Mouse (Mus musculus) lung, postnatal 4 days (tissue): ENCODE results near the gene Twsg1.

ENCODE experiments used
- DNase-seq, 2 experiments: peaks; one replicate each; pipeline ENCODE4 v3.0.0; 2021

Gene Twsg1

DNA sequence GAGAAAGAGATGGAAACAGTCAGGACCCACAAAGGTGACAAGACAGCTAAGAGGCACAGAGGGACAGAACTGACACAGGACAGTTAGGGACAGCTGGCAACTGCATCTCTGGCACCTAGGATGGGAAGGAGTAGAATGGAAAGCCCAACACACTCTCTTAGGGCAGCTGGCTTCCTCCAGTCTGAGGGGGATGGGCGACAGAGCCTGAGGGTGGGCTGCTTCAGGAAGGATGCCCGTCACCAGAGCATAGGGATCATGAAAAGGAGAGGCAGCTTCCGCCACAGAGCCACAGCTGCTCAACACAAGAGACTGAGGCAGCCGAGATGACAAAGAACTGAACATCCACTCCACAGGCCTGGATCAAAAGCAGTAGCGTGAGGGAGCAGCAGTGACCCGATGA is 19.5 kb downstream of the Twsg1 start:
- peak; percentile 23 to 40 for DNase-seq

DNA sequence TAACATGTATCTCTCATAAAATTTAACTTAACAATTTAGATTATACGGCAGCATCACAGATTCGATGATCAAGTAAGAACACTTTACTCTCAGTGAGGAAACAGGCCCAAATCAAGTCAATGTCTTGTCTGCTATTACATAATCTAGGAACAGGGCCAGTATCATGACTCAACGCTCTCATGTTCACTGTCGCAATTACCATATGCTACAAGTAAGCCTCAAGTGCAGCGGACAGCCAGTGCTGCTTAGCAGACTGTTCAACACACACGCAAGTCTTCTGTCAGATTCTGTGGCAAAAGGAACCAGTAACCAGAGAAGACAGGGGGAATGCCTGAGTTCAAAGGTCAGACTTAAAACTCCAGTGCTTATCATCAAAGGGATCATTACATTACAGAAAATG is 20.1 kb downstream of the Twsg1 start:
- DNase-seq, result peak; percentile 50 to 64

DNA sequence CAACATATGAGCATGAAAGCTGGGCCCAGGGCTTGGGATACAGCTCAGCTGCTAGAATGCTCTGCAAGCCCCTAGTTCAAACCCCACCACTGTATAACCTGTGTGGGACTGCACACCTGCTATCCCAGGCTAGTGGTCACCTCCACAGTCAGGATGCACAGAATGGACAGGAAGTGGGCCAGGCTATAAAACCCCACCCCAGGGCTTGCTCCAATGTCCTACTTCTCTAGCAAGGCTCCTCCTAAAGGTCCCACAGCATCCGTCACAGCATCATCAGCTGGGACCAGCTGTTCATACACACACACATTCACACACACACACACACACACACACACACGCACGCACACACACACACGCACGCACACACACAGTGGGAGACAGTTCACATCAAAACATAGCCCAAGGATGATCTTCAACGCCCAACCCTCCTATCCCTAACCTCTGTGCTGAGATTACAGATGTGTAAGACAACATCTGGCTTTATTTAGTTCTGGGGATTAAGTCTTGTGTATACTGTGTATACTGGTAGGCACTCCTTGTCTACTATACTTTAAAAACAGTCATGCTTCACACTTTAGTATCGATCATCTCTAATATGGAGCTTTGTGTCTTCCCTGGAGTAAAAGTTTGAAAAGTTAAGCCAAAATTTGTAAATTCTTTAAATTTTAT is 20.7 kb downstream of the Twsg1 start:
- DNase-seq, result no peak

DNA sequence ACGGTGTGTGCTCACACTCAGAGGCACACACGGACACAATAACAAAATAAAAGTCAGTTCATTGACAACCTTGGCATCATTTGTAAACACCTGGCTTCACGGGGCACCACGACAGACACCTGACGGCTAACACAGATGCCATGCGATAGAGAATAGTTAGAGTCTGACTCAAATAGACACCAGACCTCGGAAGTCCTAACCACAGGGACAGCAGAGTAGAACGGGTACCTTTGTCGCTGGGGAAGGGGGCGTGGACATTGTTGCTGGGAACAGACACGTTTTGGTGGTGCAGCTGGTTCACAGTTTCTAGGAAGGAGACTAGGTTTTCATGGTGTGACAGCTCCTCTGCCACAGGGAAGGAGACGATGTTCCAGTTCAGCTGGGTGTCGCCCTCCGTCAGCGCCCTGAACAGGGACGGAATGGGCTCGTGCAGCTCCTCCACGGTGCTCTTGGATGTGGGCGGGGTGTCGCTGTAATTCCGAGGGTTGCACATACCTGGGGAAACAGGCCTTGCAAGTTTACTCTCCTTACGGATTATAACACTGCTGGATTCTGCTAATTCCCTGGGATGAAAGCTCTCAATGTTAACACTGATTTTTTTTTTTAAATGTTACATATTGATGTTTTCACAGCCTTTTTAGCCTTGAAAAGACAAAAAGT is 21.6 kb downstream of the Twsg1 start:
- DNase-seq, result peak; percentile 62 to 70

DNA sequence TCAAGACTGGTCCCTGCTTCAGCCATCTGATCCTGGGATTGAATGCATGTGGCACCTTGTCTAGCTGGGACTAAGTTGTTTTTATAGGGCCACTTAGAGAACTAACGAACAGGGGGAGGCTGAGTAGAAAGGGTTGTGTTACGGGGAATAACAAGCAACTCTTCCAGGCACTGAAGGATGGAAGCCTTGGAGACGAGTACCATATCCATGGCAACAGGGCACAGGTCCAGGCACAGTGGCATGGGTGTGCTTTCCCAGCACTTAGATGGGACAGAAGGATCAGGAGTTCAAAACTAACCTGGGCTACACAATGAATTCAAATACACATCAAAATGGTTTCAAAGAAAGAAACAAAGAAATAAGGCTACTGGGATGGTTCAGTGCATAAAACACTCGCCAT is 23.9 kb downstream of the Twsg1 start:
- DNase-seq, result no peak

DNA sequence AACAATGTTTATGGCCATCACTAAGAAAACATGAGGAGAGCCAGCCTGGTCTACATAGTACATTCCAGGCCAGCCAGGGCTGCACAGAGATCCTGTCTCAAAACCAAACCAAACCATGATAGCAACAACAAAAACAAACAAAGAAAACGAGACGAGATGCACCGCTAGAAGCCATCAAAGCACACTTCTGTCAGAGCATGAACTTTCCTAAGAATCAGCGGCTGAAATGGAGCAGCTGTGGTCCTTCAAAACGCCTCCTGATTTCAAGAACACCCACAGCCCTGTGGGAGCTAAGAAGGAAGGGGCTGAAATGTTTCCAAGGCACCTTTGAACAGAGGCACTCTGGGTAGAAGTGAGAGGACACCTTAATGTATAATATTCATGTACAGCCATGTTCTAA is 26.8 kb downstream of the Twsg1 start:
- DNase-seq, result peak in 1 of 2 experiments; percentile 48

DNA sequence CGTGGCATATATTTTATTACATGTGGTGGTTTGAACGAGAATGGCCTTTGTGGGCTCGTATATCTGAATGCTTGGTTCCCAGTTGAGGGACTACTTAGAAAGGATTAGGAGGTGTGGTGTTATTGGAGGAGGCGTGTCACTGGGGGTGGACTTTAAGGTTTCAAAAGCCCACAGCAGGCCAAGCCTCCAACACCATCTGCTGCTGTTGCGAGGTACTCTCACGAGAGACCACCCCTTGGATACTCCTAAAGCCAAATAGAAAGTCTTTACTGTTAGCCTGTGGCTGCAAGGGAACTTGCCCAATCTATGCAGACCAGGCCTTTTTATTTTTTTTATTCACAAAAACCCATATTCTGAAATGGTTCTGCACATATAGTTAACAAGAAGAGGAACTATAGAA is 29.1 kb downstream of the Twsg1 start:
- DNase-seq, result no peak

DNA sequence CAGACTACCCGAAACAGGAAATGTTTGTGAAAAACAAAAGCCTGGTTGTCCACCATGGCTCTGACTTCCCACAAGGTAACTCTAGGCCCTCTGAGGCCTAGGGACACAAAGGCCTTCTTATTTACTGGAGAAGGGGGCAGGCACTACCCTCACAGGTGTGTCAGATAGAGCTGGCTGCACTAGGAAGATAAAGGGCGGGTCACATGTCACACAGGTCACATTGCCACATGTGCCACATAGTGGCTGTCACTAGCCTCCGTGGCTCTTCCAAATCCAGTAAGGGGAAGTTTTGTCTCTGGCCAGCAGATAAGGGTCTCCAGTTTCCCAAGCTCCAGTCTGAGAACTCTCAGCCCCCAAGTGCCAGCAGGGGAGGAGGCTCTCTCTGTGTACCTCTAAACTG is 31.8 kb downstream of the Twsg1 start:
- DNase-seq, result no peak

DNA sequence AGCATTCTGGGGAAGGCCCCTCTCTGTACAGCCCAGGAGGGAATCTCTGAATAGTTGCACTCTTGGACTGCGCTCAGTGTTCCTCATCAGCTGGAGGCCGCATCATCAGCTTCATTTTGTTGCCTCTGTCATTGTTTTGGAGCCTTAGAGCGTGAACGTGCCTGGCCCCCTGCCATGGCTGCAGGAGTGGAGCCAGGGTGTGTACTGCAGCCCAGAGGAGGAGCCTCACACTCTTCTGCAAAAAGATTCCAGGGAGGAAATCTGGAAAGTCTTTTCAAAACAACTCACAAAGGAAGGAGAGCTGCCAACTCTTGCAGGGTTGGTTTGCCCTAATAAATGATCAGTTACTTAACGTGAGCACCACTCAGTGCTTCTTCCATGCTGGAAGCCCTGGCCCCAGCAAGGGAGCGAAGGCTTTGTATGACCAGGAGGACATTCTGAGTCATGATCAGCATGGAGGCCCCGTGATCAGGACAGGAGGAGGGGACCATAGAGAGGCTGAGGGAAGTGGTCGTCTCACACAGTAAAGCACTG is 34.8 kb downstream of the Twsg1 start:
- peak; percentile 88 to 95 for DNase-seq

DNA sequence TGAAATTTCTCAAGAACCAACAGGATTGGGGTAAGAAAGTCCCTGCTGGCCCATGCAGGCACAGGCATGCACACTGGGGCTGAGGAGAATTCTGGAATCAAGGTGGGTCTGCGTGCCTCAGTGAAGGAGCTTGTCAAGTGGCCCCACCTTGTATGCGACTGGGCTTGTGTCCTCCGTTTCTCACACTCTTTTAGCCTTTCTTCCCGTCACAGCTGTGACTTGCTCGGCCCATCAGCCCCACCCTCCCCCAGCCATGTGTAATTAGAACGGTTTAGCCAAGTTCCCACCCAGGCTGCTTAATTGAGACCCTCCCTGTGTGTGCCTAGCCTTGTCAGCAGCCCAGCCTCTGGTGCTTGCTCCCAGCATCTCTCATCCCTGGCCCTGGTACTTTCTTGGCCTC is 36.9 kb downstream of the Twsg1 start:
- DNase-seq, result peak; percentile 34 to 60

DNA sequence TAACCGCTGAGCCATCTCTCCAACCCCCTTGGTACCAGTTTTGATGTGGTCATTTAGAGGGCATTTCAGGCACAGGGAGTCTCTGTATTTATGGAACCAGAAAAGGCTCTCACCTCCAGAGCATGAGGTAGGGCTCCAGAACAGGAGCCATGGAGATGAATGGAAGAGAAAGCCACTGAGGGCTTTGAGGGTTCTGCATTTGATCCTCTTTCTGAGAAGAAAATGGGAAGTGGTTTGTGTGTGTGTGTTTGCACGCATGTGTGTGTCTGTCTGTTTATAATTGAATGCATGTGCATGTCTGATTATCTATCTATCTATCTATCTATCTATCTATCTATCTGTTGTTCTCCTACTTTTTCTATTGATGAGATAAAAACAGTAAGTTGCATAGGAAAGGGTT is 38.8 kb downstream of the Twsg1 start:
- no peak for DNase-seq

DNA sequence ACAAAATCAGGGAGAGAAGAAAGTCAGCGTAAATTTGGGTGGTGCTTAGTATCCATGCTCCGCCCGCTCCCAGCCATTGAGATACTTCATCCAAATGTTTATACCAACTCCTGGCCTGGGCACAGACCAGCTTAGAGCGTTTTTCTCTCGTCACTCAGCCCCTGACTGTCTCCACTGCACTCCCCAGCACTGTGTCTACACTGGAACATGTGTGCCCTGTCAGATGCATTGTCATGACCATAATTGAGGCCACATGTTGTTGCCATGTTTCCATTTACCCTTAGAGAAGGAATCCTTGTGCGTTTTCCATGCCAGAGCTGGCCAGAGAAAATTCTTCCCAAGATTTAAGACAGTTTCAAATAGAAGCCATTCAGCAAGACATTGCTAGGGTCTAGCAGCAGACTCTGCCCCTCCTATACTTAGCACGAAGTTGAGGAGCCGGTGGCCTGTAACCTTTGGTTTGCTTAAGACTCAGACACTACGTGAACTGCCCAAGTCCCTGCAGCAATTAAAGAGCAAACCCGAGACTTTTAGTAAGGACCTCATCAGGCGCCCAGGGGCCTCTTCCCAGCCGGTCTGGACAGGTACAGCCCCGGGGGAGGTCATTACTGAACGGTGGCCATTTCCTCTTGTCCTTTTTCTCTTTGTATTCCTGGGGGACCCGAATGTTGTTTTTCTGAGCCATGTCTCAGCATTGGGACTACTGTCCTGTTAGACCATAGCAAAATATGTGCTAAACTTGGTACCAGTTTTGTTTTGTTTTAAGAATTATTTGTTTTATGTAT is 39.5 kb downstream of the Twsg1 start:
- DNase-seq, result no peak

DNA sequence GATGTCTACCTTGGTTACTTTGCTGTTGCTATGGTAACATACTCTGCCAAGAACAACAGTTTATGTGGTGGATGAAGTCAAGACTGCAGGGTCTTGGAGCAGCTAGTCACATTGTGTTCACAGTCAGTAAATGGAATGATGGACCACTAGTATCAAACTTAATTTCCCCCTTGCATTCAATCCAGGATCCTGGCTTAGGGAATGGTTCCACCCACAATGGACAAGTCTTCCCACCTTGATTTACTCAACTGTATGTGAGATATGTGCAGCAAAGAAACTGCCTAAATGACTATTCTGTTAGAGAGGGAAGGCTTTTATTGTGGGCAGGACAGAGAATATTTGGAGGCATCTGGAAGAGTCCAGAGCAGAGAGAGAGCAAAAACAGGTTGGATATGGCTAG is 42.8 kb downstream of the Twsg1 start:
- DNase-seq, result no peak

DNA sequence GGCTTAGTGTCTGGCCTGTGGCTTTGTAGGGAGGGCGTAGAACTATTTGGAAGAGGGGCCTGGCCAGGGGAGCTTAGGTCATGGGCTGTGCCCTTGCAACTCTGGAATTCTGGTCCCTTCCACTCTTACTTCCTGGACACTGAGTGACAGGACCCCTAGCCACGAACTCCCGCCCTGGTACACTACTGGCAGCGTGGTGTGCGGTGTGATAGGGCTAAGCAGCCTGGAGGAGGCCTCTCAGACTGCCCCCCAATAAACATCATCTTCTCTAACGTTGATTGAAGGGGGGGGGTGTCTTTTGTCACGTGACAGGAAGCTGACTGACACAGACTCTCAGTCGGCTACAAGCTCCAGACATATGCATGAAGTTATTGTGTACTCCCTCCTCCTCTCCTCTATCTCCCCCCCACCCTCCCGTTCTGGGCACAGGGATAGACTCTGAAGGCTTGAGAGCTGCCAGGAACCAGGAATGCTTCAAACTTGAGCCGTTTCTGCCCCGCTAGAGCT is 44.1 kb downstream of the Twsg1 start:
- peak; percentile 45 to 57 for DNase-seq

DNA sequence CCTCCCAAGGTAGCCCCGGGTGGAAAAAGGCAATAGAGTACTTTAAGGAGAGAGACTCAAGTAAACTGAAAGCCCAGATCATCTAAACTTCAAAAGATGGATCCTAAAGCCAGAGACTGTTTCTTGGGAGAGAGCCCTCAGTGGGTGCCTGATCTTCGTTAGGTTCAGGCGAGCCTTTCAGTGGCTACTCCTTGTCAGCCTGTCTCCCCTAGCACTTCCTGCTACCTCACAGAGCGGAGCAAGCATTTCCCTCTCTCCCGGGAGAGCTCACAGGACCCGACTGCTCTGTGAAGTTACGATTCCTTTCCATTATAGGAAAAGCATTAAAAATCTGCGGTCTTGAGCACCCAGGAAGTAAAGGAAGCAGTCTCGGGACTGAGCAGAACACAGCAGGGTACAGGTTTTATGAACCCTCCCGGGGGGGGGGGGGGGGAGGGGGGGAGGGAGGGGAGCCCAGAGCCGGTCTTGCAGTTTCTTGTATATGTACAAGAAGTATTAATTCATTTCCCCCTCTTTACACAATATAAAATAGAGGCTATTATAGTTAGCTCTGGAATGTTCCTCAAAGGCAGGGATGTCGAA is 44.6 kb downstream of the Twsg1 start:
- no peak for DNase-seq

DNA sequence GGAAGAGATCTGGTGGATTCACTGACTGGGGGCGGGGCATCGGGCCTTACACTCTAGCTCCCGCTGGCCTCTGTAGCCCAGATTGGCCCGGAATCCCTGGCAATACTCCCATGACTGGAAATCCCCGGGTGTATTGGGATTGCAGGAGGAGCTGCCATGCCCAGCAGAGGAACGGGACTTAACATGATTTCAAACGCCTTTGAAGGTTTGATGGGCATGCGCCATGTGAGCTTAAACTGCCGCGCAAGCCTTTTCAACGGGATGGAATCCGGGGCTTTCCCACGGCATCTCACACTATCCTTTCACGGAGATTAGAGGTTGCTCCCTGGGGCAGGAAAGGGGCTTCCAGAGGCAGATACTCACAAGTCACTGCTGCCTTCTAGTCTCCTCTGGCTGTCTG is 45.8 kb downstream of the Twsg1 start:
- DNase-seq, result no peak

DNA sequence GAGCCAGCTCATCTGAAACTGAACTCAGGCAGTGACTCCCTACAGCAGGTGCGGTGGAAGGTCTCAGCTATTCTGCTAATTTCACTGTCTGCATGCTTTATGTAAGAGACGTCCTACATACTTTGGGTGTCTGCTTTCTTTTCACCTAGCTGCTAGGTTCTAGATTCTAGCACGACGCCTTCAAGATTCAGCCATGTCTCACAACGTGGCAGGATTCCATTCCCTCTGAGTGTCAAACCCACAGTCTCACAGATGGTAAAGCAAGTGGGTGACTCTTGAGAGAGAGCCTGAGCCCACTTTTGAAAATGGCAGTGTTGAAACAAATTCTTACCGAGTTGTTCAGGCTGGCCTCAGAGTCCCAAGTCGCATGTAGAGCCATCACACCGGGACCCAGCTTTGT is 47.2 kb downstream of the Twsg1 start:
- DNase-seq, result no peak

DNA sequence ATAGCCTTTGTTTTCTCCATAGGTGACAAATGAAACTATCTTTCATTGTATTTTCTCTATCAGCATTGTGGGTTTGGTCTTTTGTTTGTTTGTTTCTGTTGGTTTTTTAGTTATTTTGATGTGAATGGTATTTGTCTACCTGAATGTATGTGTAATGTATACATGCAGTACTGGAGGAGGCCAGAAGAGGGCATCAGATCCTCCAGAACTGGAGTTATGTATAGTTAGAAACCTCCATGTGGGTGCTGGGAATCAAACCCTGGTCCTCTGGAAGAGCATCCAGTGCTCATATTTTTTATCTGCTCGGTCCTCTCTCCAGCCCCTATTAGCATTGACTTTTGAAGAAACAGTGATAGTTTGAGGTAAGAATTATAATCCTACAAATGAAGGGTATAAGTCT is 48.0 kb downstream of the Twsg1 start:
- no peak for DNase-seq

DNA sequence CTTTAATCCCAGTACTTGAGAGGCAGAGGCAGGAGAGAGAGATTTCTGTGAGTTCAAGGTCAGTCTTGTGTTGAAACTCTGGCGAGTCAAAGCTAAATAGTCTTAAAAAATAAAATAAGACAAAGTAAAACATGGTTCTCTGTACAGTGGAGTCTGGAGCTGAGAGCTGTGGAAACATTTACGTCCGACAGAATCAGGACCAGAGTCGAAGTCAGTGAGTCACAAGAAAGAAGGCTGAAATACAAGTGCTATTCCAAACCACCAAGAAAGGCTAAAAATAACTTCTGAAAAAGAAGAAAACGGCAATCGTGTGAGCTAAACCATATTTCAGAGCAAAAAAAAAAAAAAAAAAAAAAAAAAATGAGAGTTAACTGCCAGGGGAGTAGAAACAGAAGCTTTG is 48.7 kb downstream of the Twsg1 start:
- DNase-seq, result no peak

DNA sequence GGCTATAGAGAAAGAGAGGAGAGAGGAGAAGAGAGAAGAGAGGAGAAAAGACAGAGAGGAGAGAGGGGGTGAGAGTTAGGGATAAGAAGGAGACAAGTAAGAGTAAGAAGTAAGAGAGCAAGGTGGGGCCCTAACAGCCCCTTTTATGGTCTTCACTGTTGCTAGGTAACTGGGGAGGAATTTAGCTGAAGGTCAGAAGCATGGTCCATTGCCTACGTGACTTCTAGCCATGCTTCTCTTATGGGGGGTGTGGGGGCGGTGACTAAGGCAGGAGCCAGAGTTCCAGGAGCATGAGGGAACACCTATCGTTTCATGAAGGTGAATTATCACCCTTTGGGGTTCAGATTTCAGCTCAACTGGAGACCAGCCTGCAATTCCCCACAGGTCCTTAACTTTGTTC is 55.0 kb downstream of the Twsg1 start:
- DNase-seq, result no peak

DNA sequence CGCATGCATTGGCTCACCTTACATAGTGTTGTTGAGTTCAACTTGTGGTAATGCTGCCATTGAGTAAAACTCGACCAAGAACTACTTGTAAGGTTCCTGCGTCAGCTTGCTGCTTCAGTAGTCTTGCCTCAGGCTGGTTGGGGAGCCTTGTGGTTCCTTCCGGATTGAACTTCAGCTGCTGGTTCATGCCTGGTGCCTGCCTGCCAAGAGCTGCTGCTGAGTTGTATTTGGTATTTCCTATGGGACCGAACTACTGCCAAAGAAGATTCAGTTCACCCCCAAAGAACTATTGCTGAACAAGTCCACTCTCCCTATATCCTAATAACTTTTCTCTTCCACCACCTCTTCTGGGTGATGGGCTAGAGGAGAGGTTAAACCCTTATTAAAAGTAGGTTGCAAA is 61.5 kb downstream of the Twsg1 start:
- no peak for DNase-seq

DNA sequence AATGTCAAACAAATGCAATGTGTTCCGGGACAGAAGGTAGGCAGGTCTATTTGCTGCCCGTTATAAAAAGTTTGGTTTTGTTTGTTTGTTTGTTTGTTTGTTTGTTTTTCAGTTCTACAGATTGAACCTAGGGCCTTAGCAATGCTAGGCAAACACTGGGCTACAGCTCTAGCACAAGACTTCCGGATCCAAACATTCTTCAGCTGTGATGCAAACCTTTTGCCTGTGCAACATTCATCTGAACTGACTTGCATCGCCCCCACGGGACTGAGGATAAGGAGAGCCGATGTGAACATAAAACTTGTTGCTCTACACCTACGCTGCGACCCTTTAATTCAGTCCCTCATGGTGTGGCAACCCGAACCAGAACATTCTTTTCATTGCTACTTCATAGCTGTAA is 64.5 kb downstream of the Twsg1 start:
- no peak for DNase-seq
